Mouse (Mus musculus): ENCODE measurements around the gene Kdm8. TPM values are rescaled to one million over a fixed set of nuclear protein-coding genes. Genes with fewer than 3 reads are reported as not detected.
"Not testable (repeated sequence)": the region's sequence is repeated elsewhere in the genome, so short reads cannot be mapped to it uniquely, and the experiment has no call there.

Kdm8 gene
- polyA plus RNA-seq, 1 experiment from 2014 or later, result 4.1 TPM

GRCm38 (mm10) chr7:125421911-125422310, 22.6 kb upstream of the Kdm8 start:
- no peaks in the 10 kb centered on the region for H3K4me1 ChIP-seq (replicated peaks; ENCODE audit: control insufficient read depth, insufficient read depth, low read length)
- H3K36me3 ChIP-seq (replicated peaks; ENCODE audit: control insufficient read depth, insufficient read depth), result no peaks in the 10 kb centered on the region
- ATAC-seq (ENCODE audit: low FRiP score) (no peak), DNase-seq (ENCODE audit: low spot score) (no peak)
- H3K4me2 ChIP-seq (replicated peaks), result no peak overlapping the region
- H3K4me3 ChIP-seq (replicated peaks; ENCODE audit: low read length), result no peak overlapping the region
- no peaks in the 10 kb centered on the region for H3K27me3 ChIP-seq (ENCODE audit: control insufficient read depth, insufficient read depth, low read length)
- WGBS, result 47% methylated on average over 2 of the region's 2 CpGs
- H3K9ac ChIP-seq, result no peak overlapping the region
- H3K9me3 ChIP-seq (ENCODE audit: control insufficient read depth, low read length), result no peaks in the 10 kb centered on the region
- H3K27ac ChIP-seq, result no peak overlapping the region

DNA sequence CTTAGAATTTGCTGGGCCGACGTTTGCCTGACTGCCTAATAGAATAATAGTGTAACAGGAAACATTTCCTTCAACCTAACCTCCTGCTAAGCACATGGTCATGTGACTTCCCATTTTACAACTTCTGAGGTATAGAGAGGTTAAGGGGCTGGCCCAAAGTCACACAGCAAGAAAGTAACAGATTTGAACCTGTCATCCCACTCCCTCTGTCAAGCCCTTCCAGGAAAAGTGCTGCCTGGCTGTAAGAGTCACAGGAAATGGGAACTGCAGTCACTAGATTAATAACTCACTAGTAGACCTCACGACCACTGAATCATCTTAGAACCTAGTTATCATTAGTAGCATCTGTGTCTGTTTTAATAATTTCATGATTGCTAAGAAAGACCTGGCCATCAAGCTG, 21.4 kb upstream of the Kdm8 start:
- Histone ChIP-seq H3K9me3 (ENCODE audit: control insufficient read depth, low read length) (no peaks in the 10 kb centered on the region), H3K4me3 (replicated peaks; ENCODE audit: low read length) (no peak overlapping the region), H3K4me1 (replicated peaks; ENCODE audit: control insufficient read depth, insufficient read depth, low read length) (no peaks in the 10 kb centered on the region), H3K4me2 (replicated peaks) (no peak overlapping the region), H3K27ac (no peak overlapping the region), H3K36me3 (replicated peaks; ENCODE audit: control insufficient read depth, insufficient read depth) (no peaks in the 10 kb centered on the region), H3K27me3 (ENCODE audit: control insufficient read depth, insufficient read depth, low read length) (no peaks in the 10 kb centered on the region), H3K9ac (no peak overlapping the region)
- no peak for DNase-seq (ENCODE audit: low spot score)
- WGBS, result 78% methylated on average over 3 of the region's 3 CpGs
- ATAC-seq (ENCODE audit: low FRiP score), result no peak

DNA sequence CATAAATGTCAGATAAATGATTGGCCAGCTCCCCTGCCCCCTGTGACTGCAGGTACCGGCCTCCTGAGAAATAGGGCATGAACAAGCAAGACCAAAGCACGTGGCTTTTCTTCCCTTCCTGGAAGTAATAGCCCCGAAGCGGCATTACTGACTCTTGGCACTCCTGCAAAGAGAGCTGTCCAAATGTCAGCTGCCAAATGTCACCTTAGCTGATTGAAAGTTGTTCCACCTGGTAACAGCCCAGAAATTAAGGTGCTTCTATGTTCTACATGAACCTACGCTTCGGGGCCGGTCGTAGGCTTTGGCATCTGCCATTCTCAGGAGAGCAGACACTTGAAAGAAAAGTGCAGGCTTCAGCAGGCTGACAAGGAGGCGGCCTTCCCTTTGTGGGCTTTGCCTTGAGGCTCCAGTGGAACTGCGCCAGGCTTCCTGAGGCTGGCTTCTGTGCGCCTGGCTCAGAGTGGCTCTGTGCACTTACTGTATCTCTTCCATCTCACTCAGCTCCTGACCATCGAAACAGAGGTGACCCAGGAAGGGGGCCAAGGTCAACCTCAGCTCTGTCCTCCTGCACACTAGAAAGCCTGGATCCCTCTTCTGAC, 16.9 kb upstream of the Kdm8 start:
- H3K9me3 ChIP-seq (ENCODE audit: control insufficient read depth, low read length), result 0 out of 2 replicates have a peak, but pooled peaks cover 6% of the 10 kb centered on the region
- H3K4me2 ChIP-seq (replicated peaks), result no peak overlapping the region
- no peak overlapping the region for H3K9ac ChIP-seq
- H3K36me3 ChIP-seq (replicated peaks; ENCODE audit: control insufficient read depth, insufficient read depth), result no peaks in the 10 kb centered on the region
- no peak overlapping the region for H3K4me3 ChIP-seq (replicated peaks; ENCODE audit: low read length)
- no peaks in the 10 kb centered on the region for H3K4me1 ChIP-seq (replicated peaks; ENCODE audit: control insufficient read depth, insufficient read depth, low read length)
- H3K27me3 ChIP-seq (ENCODE audit: control insufficient read depth, insufficient read depth, low read length), result no peaks in the 10 kb centered on the region
- H3K27ac ChIP-seq, result no peak overlapping the region
- no peak for ATAC-seq (ENCODE audit: low FRiP score)
- whole genome bisulfite sequencing, result 78% methylated on average over 12 of the region's 12 CpGs
- DNase-seq (ENCODE audit: low spot score), result no peak

DNA sequence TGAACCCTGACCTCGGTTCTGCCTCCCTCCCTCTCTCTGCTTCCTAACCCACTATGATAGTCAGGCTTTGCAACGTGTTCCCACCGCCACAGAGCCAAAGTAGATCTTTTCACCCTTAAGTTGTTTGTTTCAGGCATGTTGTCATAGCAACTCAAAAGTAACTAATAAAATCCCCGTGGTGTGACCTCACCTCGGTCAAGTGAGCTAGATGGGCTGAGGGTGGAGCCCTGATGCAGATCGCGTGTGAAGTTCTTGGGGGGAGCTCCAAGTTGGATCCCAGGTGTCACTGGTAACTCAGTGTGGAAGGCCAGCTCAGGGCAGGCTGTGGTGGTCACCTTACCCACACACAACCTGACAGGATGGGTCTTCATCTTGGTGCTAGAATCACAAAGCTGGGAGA, 16.1 kb upstream of the Kdm8 start:
- Histone ChIP-seq H3K27me3 (ENCODE audit: control insufficient read depth, insufficient read depth, low read length) (no peaks in the 10 kb centered on the region), H3K4me2 (replicated peaks) (no peak overlapping the region), H3K4me1 (replicated peaks; ENCODE audit: control insufficient read depth, insufficient read depth, low read length) (no peaks in the 10 kb centered on the region), H3K27ac (no peak overlapping the region), H3K9me3 (ENCODE audit: control insufficient read depth, low read length) (0 out of 2 replicates have a peak, but pooled peaks cover 6% of the 10 kb centered on the region), H3K4me3 (replicated peaks; ENCODE audit: low read length) (no peak overlapping the region), H3K9ac (no peak overlapping the region), H3K36me3 (replicated peaks; ENCODE audit: control insufficient read depth, insufficient read depth) (no peaks in the 10 kb centered on the region)
- ATAC-seq (ENCODE audit: low FRiP score), result no peak
- no peak for DNase-seq (ENCODE audit: low spot score)
- WGBS, result 79% methylated on average over 7 of the region's 7 CpGs

- not testable (repeated sequence) for H3K9ac ChIP-seq; ATAC-seq (ENCODE audit: low FRiP score); H3K36me3 ChIP-seq (replicated peaks; ENCODE audit: control insufficient read depth, insufficient read depth); H3K4me1 ChIP-seq (replicated peaks; ENCODE audit: control insufficient read depth, insufficient read depth, low read length); DNase-seq (ENCODE audit: low spot score); H3K4me2 ChIP-seq (replicated peaks); H3K27ac ChIP-seq; H3K27me3 ChIP-seq (ENCODE audit: control insufficient read depth, insufficient read depth, low read length); H3K9me3 ChIP-seq (ENCODE audit: control insufficient read depth, low read length); H3K4me3 ChIP-seq (replicated peaks; ENCODE audit: low read length)
- WGBS, result 77% methylated on average over 5 of the region's 5 CpGs
These were observed 15.5 kb upstream of the Kdm8 start for GRCm38 (mm10) chr7:125428816-125429500.

GRCm38 (mm10) chr7:125430170-125430842, 14.2 kb upstream of the Kdm8 start:
- Histone ChIP-seq H3K4me2 (replicated peaks) (no peak overlapping the region), H3K36me3 (replicated peaks; ENCODE audit: control insufficient read depth, insufficient read depth) (no peaks in the 10 kb centered on the region), H3K4me1 (replicated peaks; ENCODE audit: control insufficient read depth, insufficient read depth, low read length) (no peaks in the 10 kb centered on the region), H3K27ac (no peak overlapping the region), H3K27me3 (ENCODE audit: control insufficient read depth, insufficient read depth, low read length) (no peaks in the 10 kb centered on the region), H3K9me3 (ENCODE audit: control insufficient read depth, low read length) (0 out of 2 replicates have a peak, but pooled peaks cover 6% of the 10 kb centered on the region), H3K9ac (no peak overlapping the region), H3K4me3 (replicated peaks; ENCODE audit: low read length) (no peak overlapping the region)
- 57% methylated on average over 7 of the region's 7 CpGs for WGBS
- DNase-seq (ENCODE audit: low spot score) (no peak), ATAC-seq (ENCODE audit: low FRiP score) (no peak)

GRCm38 (mm10) chr7:125433874-125434273, 10.6 kb upstream of the Kdm8 start:
- WGBS, result 90% methylated on average over 3 of the region's 3 CpGs
- Histone ChIP-seq H3K36me3 (replicated peaks; ENCODE audit: control insufficient read depth, insufficient read depth) (no peaks in the 10 kb centered on the region), H3K9ac (no peak overlapping the region), H3K4me2 (replicated peaks) (no peak overlapping the region), H3K4me1 (replicated peaks; ENCODE audit: control insufficient read depth, insufficient read depth, low read length) (no peaks in the 10 kb centered on the region), H3K9me3 (ENCODE audit: control insufficient read depth, low read length) (0 out of 2 replicates have a peak, but pooled peaks cover 6% of the 10 kb centered on the region), H3K27ac (no peak overlapping the region), H3K27me3 (ENCODE audit: control insufficient read depth, insufficient read depth, low read length) (no peaks in the 10 kb centered on the region), H3K4me3 (replicated peaks; ENCODE audit: low read length) (no peak overlapping the region)
- ATAC-seq (ENCODE audit: low FRiP score), result no peak
- DNase-seq (ENCODE audit: low spot score), result no peak

DNA sequence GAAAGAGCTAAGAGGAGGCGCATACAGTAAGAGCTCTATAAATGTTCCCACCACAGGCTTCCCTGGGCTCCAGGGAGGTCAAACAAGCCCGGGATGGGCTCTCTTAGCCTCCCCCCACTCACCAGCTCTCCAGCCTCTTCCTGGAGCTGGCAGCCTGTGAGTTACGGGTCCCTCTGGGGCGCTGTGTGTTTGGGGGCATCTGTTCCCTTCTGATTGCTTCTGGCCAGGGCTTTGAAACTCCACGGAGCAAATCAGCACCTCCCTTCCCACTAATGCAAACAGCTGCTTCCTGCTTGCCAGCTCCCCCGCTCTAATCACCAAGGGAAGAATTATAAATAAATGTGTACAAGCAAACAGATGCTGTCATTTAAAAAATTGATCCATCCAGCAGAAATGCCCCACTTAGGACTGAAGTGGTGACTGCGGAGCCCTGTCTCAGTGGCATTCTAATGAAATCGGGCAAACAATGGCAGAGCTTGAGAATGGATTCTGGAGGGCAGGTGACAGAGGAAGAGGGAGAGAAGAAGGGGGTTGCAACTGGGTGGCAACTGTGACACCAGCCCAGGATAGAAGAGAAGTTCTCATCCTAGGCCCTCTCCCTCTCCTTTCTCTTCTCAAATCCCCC, 9.7 kb upstream of the Kdm8 start:
- no peak for DNase-seq (ENCODE audit: low spot score)
- no peaks in the 10 kb centered on the region for H3K27me3 ChIP-seq (ENCODE audit: control insufficient read depth, insufficient read depth, low read length)
- H3K27ac ChIP-seq, result peak overlapping the region; percentile 35; the same call in 1 of the 2 replicates
- H3K9ac ChIP-seq, result no peak overlapping the region
- no peaks in the 10 kb centered on the region for H3K36me3 ChIP-seq (replicated peaks; ENCODE audit: control insufficient read depth, insufficient read depth)
- no peak overlapping the region for H3K4me2 ChIP-seq (replicated peaks)
- 34% methylated on average over 8 of the region's 8 CpGs for WGBS
- no peak overlapping the region for H3K4me3 ChIP-seq (replicated peaks; ENCODE audit: low read length)
- no peaks in the 10 kb centered on the region for H3K4me1 ChIP-seq (replicated peaks; ENCODE audit: control insufficient read depth, insufficient read depth, low read length)
- ATAC-seq (ENCODE audit: low FRiP score), result no peak
- 0 out of 2 replicates have a peak, but pooled peaks cover 6% of the 10 kb centered on the region for H3K9me3 ChIP-seq (ENCODE audit: control insufficient read depth, low read length)

GRCm38 (mm10) chr7:125442323-125442722, 2.2 kb upstream of the Kdm8 start:
- Histone ChIP-seq H3K9me3 (ENCODE audit: control insufficient read depth, low read length) (no peaks in the 10 kb centered on the region), H3K27ac (no peak overlapping the region), H3K4me3 (replicated peaks; ENCODE audit: low read length) (no peak overlapping the region), H3K36me3 (replicated peaks; ENCODE audit: control insufficient read depth, insufficient read depth) (no peaks in the 10 kb centered on the region), H3K4me2 (replicated peaks) (no peak overlapping the region), H3K9ac (no peak overlapping the region), H3K4me1 (replicated peaks; ENCODE audit: control insufficient read depth, insufficient read depth, low read length) (peaks cover 18% of the 10 kb centered on the region), H3K27me3 (ENCODE audit: control insufficient read depth, insufficient read depth, low read length) (no peaks in the 10 kb centered on the region)
- DNase-seq (ENCODE audit: low spot score), result no peak
- 76% methylated on average over 4 of the region's 4 CpGs for WGBS
- ATAC-seq (ENCODE audit: low FRiP score), result no peak

Data from hindbrain, embryonic 14.5 days (tissue).